In the genomic region with DNA sequence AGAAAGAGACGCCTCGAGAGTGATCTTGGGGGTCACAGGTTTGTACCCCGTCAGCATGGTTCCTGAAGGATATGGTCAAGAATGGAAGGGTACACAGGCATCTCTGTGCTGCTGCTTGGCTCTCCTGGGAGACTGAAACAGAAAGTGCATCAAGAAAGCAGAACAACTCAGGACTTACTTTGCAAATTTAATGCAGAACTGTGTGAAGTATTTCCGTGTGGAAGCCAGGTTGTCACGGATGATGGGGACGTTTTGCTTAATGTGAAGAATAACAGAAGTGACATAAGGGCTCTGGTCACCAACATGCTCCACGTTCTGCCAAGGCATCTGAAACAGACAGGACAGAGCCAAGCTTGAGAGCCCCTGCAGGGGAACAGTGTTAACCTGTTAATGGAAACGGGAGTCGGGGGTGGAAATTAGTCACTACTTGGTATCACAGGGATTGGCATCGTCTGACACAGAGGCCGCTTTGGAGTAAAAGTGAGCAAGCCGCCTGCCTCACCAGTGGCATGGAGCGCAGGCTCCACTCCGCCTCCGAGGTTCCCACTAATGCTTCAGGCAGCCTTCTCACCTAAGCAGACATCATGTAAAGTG, we compare ENCODE assay signal across 22 mouse cellular contexts. TPM values are rescaled to one million over a fixed set of nuclear protein-coding genes. Genes with fewer than 3 reads are reported as not detected.
DNase-seq lines count a peak whose midpoint lies in the region; ATAC-seq and TF ChIP-seq lines count a peak whose summit lies in the region.
"Had no signal": no experiment of that assay in that cellular context is flagged by ENCODE, and none has a peak within 500 bp of the region (broad histone marks: within the 10 kb centered on the region; RNA-seq: fewer than 3 reads in every experiment).

No protein-coding gene starts in this region.

- no peak for TF ChIP-seq CTCF in intestine, postnatal 0 days (IDR thresholded peaks at IDR 0.05; ENCODE audit: low read depth)

- no peak overlapping the region for H3K27ac ChIP-seq in intestine, postnatal 0 days (ENCODE audit: low read depth, low read length)
- H3K27ac ChIP-seq: embryonic facial prominence, embryonic 15.5 days; forebrain, embryonic 10.5 days; hindbrain, embryonic 14.5 days; limb, embryonic 13.5 days; liver, embryonic 13.5 days; midbrain, embryonic 10.5 days had no signal

- H3K9me3 ChIP-seq in intestine, postnatal 0 days (ENCODE audit: control insufficient read depth) = no peaks in the 10 kb centered on the region
- H3K9me3 ChIP-seq: embryonic facial prominence, embryonic 15.5 days; forebrain, embryonic 10.5 days; G1E; heart, embryonic 12.5 days; limb, embryonic 13.5 days; liver, embryonic 13.5 days; midbrain, embryonic 10.5 days had no signal

- no peak overlapping the region for H3K4me2 ChIP-seq in intestine, postnatal 0 days (replicated peaks; ENCODE audit: low read depth)
- H3K4me2 ChIP-seq: embryonic facial prominence, embryonic 15.5 days; heart, embryonic 12.5 days; hindbrain, embryonic 14.5 days; limb, embryonic 13.5 days; liver, embryonic 13.5 days; lung, embryonic 14.5 days had no signal

- no peaks in the 10 kb centered on the region for H3K27me3 ChIP-seq in intestine, postnatal 0 days (replicated peaks; ENCODE audit: control insufficient read depth, insufficient read depth, low read length)
- H3K27me3 ChIP-seq: embryonic facial prominence, embryonic 15.5 days; heart, embryonic 12.5 days; limb, embryonic 13.5 days; liver, embryonic 13.5 days had no signal

- H3K4me3 ChIP-seq in intestine, postnatal 0 days (ENCODE audit: low read depth, low read length) = no peak overlapping the region
- H3K4me3 ChIP-seq: embryonic facial prominence, embryonic 15.5 days; forebrain, embryonic 10.5 days; heart, embryonic 12.5 days; limb, embryonic 13.5 days; liver, embryonic 13.5 days; midbrain, embryonic 10.5 days had no signal

- no peaks in the 10 kb centered on the region for H3K4me1 ChIP-seq in intestine, postnatal 0 days (replicated peaks; ENCODE audit: control insufficient read depth, insufficient read depth, low read length)
- H3K4me1 ChIP-seq: embryonic facial prominence, embryonic 15.5 days; forebrain, embryonic 10.5 days; liver, embryonic 13.5 days; midbrain, embryonic 10.5 days had no signal

- WGBS in intestine, postnatal 0 days = 88% methylated on average over 15 of the region's 15 CpGs

- H3K9ac ChIP-seq in intestine, postnatal 0 days (ENCODE audit: low read depth, low read length) = no peak overlapping the region
- H3K9ac ChIP-seq: embryonic facial prominence, embryonic 15.5 days; forebrain, postnatal 0 days; heart, embryonic 12.5 days; hindbrain, embryonic 14.5 days; limb, embryonic 13.5 days; liver, embryonic 13.5 days; lung, embryonic 14.5 days had no signal

- H3K36me3 ChIP-seq in intestine, postnatal 0 days (ENCODE audit: control insufficient read depth, insufficient read depth) = peaks cover 38% of the 10 kb centered on the region

- no peak for ATAC-seq in erythroid progenitor cell, adult 5-6 weeks (replicated peaks; ENCODE audit: low FRiP score, poor library complexity, severe bottlenecking)
- no peak for ATAC-seq in intestine, postnatal 0 days
- ATAC-seq: activated CD4-positive, CD25-positive, alpha-beta regulatory T cell, adult 4 months; CD4-positive, CD25-positive, alpha-beta regulatory T cell, adult 4 months; forebrain, postnatal 0 days had no signal

- peak; percentile 33 to 46 for DNase-seq in spleen, postnatal 36 days (ENCODE audit: low spot score in 2 of 2)
- no peak for DNase-seq in spleen, postnatal 4 days (ENCODE audit: low spot score in 2 of 2)
- DNase-seq in cerebellum, adult 11 months = peak; percentile 30
- DNase-seq in cerebellum, postnatal 10 days = peak; percentile 74 to 80
- DNase-seq in urinary bladder, postnatal 4 days (ENCODE audit: low spot score in 2 of 2) = no peak
- DNase-seq: adrenal gland, postnatal 14 days; forebrain, postnatal 0 days; liver, embryonic 13.5 days; lung, embryonic 14.5 days; lung, postnatal 36 days; thymus, postnatal 14 days had no signal

RNA-seq across cellular contexts. Expression of a gene that starts 39.1 kb away (rescaled TPM):
- total RNA-seq in erythroid progenitor cell, adult 5-6 weeks (2015; ENCODE audit: low replicate concordance) = 8.8 and 11.5 TPM in 2 replicates
- 6.7 and 7.2 TPM in 2 replicates for total RNA-seq in erythroid progenitor cell, adult 5-6 weeks (2017; ENCODE audit: low replicate concordance)
- polyA plus RNA-seq in intestine, postnatal 0 days (2015; fragmentation: Nextera tagmentation; extraction: Ambion mirVana) = 24.2 and 26.8 TPM in 2 replicates

Comparison
In these comparisons a context has a peak if more than half of its experiments do, and no peak if none do; other contexts are left out.
1. DNase-seq: peak in spleen, postnatal 36 days (2 of 2), cerebellum, adult 11 months (single experiment) and cerebellum, postnatal 10 days (2 of 2); none in spleen, postnatal 4 days (0 of 2) and urinary bladder, postnatal 4 days (0 of 2).